Mouse (Mus musculus): ENCODE data around the gene Mettl6. TPM values are rescaled to one million over a fixed set of nuclear protein-coding genes. Genes with fewer than 3 reads are reported as not detected.

The Mettl6 gene
- polyA plus RNA-seq, 1 experiment, result 10.2 TPM

DNA sequence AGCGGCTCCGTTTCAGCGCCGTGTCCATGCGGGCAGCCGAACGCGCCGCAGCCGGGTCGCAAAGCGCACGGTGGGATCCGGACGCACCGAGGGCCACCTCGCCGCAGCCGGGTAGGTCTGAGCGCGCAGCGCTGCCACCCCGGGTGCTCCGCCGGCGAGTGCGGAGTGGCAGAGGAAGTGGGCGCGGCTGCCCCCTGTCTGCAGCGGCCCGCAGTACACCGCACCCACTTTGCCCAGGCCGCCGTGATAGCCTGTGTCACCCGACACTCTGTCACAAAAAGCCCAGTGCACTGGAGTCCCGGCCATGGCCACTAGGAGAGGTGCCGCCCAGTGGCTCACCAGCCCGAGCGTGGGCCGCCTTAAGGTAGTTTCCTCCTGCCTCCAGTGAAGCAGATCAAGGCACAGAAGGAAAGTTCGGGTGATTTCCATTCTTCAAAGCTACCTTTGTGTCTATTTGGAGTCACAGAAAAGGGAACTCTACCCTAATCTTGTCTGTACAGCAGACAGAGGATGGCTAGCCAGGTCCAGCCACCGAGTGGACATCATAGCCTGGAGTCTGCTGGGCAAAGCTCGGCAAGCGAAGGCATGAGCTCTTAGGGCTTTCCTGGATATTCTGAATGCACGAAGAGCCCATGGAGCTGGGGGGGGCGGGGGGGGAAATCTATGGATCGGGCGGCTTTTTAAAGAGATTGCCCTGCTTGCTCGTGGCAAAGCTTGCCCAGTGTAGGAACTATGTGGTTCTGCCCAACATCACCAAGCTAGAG lies 58.7 kb downstream of the Mettl6 start, which contains the start of gene Sh3bp5:
TSS of gene Sh3bp5 (minus strand) at position 149 of the 764 bp plus-strand sequence.
- 9% methylated on average over 49 of the region's 49 CpGs for WGBS
- peak; percentile 89 for DNase-seq
- TF ChIP-seq CTCF (IDR thresholded peaks at IDR 0.05; ENCODE audit: insufficient read depth, low read length), result peak; percentile 38
- TF ChIP-seq POLR2A (IDR thresholded peaks at IDR 0.05; ENCODE audit: borderline replicate concordance, extremely low read depth, low read depth, low read length), result peak; percentile 58; the same call in 1 of the 2 replicates
- peaks cover 10% of the 10 kb centered on the region for H3K4me1 ChIP-seq (ENCODE audit: control insufficient read depth, insufficient read depth, low read length)
- peak within 1 kb of the TSS; percentile 88 for H3K4me3 ChIP-seq (replicated peaks; ENCODE audit: extremely low read depth, low read depth, low read length)

DNA sequence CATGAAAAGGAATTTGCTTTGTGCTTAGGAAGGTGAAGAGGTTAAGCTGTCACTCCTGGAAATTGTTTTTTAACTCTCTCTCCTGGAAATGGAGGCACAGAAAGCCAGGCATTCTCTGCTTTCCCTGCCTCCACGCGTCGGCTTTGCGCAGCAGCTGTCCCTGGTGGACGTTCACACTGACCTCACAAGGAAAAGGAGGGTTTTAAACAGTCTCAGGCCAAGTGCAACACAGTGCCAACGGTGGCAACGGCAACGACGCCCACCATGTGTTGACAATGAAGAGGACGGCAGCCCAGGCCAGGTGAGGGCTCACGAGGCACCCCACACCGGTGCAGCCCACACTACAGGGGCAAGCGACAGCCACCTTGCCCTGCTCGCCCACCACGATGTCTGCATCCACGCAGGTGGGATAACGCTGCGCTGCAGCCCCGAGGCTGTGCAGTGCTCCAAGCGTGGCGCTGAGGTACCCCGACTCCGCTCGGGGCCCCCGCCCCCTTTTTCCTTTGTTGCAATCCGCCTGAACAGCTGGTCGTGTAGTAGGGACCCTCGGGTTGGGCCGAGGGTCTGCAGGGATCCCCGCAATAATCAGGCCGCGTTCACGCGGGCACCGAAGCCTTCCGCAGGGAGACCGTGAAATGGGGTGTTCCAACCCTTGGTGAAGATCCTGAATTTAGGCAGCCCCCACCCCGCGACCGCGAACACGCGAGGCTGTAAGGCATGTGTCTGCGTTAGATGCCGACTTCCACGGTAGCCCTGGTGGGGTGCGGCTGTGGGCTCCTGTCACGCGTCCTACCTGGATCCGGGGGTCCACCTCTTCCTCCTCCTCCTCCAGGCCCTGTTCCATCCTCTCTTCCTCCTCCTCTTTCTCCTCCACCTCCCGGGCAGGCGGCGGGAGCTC lies 59.6 kb downstream of the Mettl6 start:
- no peak for DNase-seq

DNA sequence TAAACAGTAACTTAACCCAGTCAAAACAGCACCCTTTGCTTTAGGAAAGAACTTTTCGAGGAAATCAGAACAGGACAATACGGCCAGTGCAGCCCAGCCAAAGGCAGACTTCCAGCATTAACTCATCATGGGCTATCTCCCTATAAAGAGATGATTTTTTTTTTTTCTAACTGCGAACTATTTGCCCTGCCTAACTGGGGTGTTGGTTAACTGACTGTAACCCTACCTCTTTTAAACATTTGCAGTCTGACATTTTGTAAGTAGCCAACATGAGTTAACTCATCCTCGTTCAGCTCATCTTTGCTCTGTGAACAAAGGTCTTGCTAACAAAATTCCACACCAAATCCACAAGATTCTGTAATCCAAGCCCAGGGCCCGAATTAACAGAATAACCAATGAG lies 60.4 kb downstream of the Mettl6 start:
- H3K4me1 ChIP-seq (ENCODE audit: control insufficient read depth, insufficient read depth, low read length), result peaks cover 10% of the 10 kb centered on the region
- peak overlapping the region; percentile 27 for H3K4me3 ChIP-seq (replicated peaks; ENCODE audit: extremely low read depth, low read depth, low read length)
- DNase-seq, result no peak
- WGBS, result 45% methylated on average over 5 of the region's 5 CpGs
- TF ChIP-seq POLR2A (IDR thresholded peaks at IDR 0.05; ENCODE audit: borderline replicate concordance, extremely low read depth, low read depth, low read length), result no peak

More for the DNA sequence above, 59.6 kb downstream of the Mettl6 start:
- Histone ChIP-seq H3K4me1 (ENCODE audit: control insufficient read depth, insufficient read depth, low read length) (peaks cover 10% of the 10 kb centered on the region), H3K4me3 (replicated peaks; ENCODE audit: extremely low read depth, low read depth, low read length) (peak overlapping the region; percentile 88)
- TF ChIP-seq POLR2A (IDR thresholded peaks at IDR 0.05; ENCODE audit: borderline replicate concordance, extremely low read depth, low read depth, low read length) (no peak), CTCF (IDR thresholded peaks at IDR 0.05; ENCODE audit: insufficient read depth, low read length) (0 out of 2 replicates have a peak, but pooled peaks have one; percentile 21)
- 2% methylated on average over 53 of the region's 53 CpGs for WGBS

DNA sequence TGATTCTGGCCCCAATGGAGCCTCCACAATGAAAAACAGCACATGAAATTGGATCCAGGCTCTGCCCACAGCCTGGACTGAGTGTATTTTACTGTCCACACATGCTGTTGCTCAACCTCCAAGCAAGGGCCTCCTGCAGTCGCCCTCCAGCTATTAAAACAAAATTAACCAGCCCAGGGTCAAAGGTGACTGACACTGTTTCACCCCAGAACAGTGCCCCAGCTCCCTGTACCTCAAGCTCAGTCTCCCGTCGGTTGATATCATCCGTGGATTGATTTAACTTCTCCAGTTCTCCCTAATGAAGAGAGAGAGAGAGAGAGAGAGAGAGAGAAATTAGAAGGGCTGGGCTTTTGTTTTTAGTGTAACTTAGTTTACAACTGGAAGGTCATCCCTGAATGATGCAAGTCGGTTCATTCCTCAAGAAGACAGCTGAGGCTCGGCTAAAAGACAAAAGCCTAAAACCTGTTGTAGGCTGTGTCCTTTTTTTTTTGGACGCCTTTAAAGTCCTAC lies 60.9 kb downstream of the Mettl6 start:
- Histone ChIP-seq H3K4me1 (ENCODE audit: control insufficient read depth, insufficient read depth, low read length) (peaks cover 10% of the 10 kb centered on the region), H3K4me3 (replicated peaks; ENCODE audit: extremely low read depth, low read depth, low read length) (peak overlapping the region; percentile 14)
- DNase-seq, result no peak
- 43% methylated on average over 7 of the region's 7 CpGs for WGBS
- TF ChIP-seq CTCF (IDR thresholded peaks at IDR 0.05; ENCODE audit: insufficient read depth, low read length) (no peak), POLR2A (IDR thresholded peaks at IDR 0.05; ENCODE audit: borderline replicate concordance, extremely low read depth, low read depth, low read length) (no peak)

DNA sequence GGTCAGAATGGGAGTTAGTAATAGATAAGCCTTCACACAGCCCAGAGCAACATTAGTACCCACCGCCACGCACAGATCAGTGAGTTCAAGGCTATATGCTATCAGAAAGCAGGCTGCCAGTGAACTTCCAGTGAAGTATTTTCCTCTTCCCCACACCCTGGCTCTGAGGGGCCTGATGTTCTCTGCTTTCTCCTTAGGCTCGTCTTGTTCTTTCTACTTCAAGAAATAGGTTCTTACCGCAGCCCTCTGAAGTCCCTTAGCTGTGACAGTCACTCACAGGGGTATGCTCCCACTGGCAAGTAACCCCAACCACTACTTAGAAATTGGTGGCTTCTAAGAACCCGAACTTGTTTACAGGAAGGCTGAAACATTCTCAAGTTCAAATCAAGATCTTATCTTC lies 61.7 kb downstream of the Mettl6 start:
- DNase-seq, result no peak
- TF ChIP-seq CTCF (IDR thresholded peaks at IDR 0.05; ENCODE audit: insufficient read depth, low read length) (no peak), POLR2A (IDR thresholded peaks at IDR 0.05; ENCODE audit: borderline replicate concordance, extremely low read depth, low read depth, low read length) (no peak)
- Histone ChIP-seq H3K4me3 (replicated peaks; ENCODE audit: extremely low read depth, low read depth, low read length) (no peak overlapping the region), H3K4me1 (ENCODE audit: control insufficient read depth, insufficient read depth, low read length) (peaks cover 15% of the 10 kb centered on the region)
- WGBS, result 43% methylated on average over 5 of the region's 5 CpGs

DNA sequence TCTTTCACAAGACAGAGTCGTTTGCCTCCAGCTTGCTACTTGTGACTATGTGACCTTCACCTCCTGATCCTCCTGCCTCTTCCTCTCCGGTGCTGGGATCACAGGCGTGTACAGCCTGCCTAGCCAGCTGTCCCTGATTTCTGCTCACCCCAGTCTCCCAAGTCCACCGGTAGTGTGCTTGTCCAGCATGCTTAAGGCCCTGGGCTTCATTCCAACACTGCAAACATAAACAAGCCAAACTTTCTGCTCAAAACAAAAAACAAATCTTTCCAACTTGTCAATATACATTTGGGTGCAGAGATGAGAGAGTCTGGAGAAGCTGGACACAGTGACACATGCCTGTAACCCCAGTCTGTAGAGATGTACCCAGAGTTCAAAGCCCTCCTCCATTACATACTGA lies 62.4 kb downstream of the Mettl6 start:
- Histone ChIP-seq H3K4me1 (ENCODE audit: control insufficient read depth, insufficient read depth, low read length) (peaks cover 15% of the 10 kb centered on the region), H3K4me3 (replicated peaks; ENCODE audit: extremely low read depth, low read depth, low read length) (no peak overlapping the region)
- TF ChIP-seq CTCF (IDR thresholded peaks at IDR 0.05; ENCODE audit: insufficient read depth, low read length), result no peak
- TF ChIP-seq POLR2A (IDR thresholded peaks at IDR 0.05; ENCODE audit: borderline replicate concordance, extremely low read depth, low read depth, low read length), result no peak
- 18% methylated on average over 4 of the region's 4 CpGs for WGBS
- no peak for DNase-seq

DNA sequence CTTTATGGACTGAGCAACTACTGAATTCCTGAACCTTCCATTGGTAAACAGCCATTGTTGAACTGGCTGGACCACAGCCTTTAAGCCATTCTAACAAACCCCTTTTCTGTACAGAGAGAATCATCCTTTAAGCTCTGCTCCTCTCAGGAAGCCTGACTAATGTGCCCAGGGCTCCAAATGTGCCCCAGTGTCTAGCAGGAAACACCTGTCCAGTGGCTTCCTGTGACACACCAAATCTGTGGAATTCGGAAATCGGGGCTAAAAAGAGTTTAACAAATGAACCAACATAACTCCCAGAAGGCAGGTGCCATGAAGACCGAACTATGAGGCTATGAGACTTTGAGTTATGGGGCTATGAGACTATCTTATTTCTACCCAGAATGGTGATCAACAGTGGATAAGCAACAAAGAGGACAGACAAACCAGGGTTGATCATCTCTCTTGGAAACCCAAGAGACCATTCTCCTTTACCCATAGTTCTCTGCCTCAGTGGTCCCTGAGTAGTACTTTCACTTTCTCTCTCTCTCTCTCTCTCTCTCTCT lies 63.0 kb downstream of the Mettl6 start:
- TF ChIP-seq CTCF (IDR thresholded peaks at IDR 0.05; ENCODE audit: insufficient read depth, low read length) (no peak), POLR2A (IDR thresholded peaks at IDR 0.05; ENCODE audit: borderline replicate concordance, extremely low read depth, low read depth, low read length) (no peak)
- peaks cover 15% of the 10 kb centered on the region for H3K4me1 ChIP-seq (ENCODE audit: control insufficient read depth, insufficient read depth, low read length)
- H3K4me3 ChIP-seq (replicated peaks; ENCODE audit: extremely low read depth, low read depth, low read length), result no peak overlapping the region
- no peak for DNase-seq
- 52% methylated on average over 3 of the region's 3 CpGs for WGBS

DNA sequence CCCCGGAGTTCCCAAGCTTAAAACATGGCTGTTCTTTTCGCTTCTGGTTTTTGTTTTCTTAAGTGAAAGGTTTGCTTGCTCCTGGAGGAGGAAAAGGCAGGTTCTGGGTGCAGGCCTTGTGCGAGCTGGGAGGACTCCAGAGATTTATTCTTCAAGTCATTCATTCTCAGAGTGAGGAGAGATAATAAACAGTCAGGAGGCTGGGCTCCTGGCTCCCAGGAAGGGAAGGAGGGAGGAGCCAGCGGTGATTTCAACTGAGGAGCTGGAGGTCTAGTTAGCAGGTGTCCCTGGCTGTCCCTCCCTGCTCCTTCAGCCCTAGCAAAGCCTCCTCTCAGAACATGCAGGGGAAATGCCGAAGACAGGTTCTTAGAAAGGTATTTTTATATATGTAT lies 65.8 kb downstream of the Mettl6 start:
- Histone ChIP-seq H3K4me1 (ENCODE audit: control insufficient read depth, insufficient read depth, low read length) (peaks cover 11% of the 10 kb centered on the region), H3K4me3 (replicated peaks; ENCODE audit: extremely low read depth, low read depth, low read length) (no peak overlapping the region)
- TF ChIP-seq POLR2A (IDR thresholded peaks at IDR 0.05; ENCODE audit: borderline replicate concordance, extremely low read depth, low read depth, low read length), result no peak
- TF ChIP-seq CTCF (IDR thresholded peaks at IDR 0.05; ENCODE audit: insufficient read depth, low read length), result no peak
- 34% methylated on average over 5 of the region's 5 CpGs for WGBS
- DNase-seq, result no peak
